Mouse (Mus musculus): ENCODE results near the gene Arhgef26.
A peak's percentile ranks its signal among the peaks of the same experiment; 100 is the strongest.

Arhgef26 gene

DNA sequence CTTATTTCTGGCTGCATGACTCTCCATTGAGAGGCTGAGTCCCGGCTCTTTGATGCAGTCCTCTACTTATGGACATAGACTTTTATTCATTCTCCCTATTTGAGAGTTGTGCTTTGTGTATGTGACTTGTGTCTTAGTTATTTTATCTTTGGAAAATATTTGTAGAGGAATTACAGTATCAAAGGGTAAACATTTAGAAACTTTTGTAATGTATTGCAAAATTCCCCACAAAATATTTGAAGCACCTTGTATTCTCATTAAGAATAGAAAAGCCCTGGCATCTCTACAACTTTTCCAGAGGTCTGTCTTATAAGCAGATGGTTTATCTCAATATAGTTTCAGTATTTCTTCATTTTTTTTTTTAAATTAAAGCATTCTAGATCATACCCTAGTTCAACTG lies 44.7 kb downstream of the Arhgef26 start:
- DNase-seq (ENCODE audit: low spot score in 2 of 2) = no peak

DNA sequence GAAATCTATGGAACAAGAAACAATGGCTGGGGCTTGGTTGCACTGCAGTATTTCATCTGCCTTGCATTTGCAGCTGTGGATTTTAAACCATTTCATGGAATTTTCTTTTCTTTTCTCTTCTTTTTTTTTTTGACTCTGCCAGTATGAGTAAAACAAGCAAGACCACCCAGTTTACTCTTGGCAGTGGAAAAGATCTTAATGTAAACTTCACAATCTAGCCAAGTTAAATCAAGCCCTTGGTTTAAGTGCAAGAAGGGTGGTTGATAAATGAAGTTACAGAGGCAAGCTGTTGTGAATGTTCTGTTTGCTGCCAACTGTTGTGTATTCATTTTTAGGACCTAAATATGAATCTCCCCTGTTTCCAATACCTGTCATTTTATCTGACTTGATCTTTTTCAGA lies 54.5 kb downstream of the Arhgef26 start:
- DNase-seq (ENCODE audit: low spot score in 2 of 2) = no peak

DNA sequence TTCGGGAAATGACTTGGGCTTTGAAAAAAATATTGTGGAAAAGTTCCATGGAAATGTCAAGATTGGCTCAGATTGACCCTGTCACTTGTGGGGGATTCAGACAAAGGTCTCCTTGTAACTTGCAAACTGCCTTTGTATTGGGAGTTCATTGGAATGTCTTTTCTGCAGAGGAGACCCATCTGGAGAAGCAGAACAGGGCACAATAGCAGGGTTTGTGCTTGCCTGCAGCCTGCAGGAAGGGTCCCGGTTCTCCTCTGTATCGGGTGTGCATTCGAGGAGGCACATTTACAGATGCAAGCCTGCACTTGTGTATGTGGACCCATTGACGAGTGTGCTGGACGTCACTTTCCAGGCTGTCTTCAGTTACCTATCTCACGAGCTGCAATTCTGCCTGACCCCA lies 56.1 kb downstream of the Arhgef26 start:
- no peak for DNase-seq (ENCODE audit: low spot score in 2 of 2)

DNA sequence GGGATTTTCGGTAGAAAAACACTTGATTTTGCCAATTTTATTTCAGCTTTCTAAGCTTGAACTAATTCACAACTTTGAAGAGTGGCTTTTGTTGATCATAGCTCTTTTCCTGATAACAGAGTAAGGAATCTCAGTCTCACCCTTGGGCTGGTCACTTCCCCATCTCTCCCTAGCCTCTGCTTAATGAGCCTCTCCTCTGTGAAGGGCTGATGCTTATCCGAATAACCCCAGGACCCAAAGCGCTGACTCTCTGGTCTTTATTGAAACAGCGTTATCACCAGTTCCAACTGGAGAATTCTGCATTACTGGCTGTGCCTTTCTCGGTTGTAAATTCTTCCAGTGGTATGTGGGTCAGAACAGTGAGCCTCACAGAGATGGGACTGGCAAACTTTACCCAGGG lies 57.2 kb downstream of the Arhgef26 start:
- no peak for DNase-seq (ENCODE audit: low spot score in 2 of 2)

DNA sequence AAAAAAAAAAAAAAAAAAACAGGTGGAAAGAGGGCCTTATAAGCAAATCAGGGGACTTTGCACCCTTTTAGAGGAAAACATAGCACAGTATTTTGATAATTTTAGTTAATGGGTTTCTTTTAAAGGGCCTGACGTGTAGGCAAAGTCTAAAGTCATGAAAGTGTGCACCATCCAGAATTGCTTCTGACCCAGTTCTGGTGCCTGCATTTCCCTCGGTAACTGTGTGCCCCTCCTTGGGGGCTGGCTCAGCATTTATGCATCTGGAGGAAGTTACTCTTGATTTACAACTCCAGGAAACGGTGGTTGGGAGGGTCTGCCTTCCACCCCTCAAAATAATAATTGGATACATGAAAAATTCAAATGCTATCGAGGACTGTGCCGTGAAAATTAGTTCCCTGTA lies 58.0 kb downstream of the Arhgef26 start:
- no peak for DNase-seq (ENCODE audit: low spot score in 2 of 2)

DNA sequence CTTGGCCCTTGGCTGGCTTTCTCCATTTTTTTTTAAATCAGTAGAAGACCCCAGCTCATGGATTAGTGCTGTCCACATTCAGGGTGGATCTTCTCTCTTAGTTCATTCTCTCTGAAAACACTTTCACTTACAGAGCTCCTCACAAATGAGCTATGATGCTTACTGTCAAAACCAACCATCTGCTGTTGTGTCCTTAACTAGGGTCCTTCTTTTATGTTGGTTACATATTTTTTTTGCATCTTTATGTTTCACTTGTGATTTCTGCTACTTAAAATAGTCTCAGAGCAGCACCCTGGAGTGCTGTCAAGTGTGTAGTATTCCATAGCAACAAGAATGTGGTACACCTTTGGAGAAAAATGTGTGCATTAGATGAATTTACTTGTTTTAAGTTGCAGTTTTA lies 60.0 kb downstream of the Arhgef26 start:
- no peak for DNase-seq (ENCODE audit: low spot score in 2 of 2)

DNA sequence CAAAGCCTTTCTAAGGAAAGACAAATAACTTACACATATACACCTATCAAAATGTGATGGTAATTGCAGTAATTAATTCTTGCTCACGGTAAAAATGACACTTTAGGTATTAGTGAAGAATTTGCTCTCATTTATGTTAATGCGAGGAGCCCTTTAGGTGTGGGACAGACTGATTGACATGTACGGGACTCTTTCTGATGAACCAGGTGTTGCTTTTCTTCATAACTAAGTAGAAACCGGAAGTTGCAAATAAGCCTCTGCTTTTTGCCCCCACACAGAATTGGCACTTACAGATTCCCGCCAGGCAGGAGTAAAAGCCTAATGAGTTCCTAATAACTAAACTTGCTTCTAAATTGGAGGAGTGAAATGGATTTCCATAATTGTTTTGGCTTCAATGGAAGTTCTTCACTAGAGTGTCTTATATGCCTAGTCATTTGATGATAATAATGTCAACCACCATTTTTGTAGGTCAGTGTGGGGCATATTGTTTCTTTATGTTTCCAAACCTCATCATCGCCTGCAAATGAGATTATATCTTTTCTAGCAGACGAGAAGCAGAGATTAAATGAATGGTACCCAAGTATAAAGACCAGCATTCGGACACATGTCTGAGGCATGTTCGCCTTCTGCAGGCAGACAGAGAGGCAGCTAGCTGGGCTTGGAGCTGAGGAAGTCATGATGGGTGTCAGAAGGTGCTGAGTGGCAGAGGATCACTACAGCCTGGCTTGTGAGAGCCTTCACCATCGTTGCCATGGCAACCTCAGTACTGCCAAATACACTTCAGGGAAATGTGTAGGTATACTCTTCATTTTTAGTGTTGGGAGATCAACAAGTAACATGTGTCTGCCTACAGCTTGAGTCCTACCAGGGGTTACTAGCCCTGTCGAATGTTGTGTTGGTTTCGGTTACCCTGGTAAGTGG lies 61.9 kb downstream of the Arhgef26 start:
- DNase-seq (ENCODE audit: low spot score in 2 of 2) = no peak

DNA sequence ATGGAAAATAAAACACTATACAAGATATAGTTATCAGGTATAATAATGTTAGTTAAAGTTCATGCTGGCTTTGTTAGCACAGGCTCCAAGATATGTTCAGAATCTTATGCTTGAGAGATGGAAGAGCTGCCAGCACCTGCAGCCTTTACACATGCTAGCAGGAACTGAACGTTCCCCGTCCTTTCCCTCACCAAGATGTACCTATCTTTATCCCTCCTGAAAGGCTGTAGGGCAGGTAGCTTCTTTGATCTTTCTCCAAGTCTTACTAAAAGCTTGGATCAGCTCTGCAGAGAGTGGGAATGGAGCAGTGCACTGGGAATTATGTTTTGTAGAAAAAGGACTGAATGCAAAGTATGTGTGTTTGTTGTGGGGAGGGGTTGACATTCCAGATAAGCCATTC lies 64.3 kb downstream of the Arhgef26 start:
- no peak for DNase-seq (ENCODE audit: low spot score in 2 of 2)

DNA sequence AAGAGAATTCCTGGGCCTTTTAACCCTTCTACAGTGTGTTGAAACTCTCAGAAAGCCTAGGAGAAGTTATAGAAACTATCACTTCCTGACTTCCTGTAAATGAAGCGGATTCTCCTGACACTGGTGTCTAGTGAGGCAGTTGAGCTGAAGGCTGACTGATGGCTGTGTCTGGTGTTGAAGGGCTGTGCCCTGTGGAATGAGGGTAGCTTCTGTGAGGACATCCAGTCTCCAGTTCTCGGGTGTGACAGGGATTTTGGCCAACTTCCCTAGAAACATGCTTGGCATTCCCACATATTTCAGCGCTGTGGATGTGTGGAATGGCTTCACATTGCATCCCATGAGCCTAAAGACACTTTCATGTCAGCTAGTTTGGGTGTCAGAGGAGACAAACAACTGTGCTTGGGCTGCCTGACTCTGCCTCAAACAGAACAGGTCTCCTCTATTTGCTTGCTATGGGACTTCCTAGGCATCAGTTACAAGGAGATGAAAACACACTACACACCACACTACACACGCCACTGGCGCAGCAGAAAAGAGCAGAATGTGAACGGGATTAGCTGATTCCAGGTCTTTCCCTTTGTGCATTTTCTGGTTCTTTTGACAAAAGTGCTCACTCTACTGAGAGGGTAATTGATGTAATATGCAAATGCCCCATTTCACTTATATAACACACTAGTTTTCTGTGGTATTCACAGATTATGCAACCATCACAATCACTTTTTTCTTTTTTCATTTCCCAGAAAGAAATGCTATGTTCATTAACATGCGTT lies 66.5 kb downstream of the Arhgef26 start:
- no peak for DNase-seq (ENCODE audit: low spot score in 2 of 2)

DNA sequence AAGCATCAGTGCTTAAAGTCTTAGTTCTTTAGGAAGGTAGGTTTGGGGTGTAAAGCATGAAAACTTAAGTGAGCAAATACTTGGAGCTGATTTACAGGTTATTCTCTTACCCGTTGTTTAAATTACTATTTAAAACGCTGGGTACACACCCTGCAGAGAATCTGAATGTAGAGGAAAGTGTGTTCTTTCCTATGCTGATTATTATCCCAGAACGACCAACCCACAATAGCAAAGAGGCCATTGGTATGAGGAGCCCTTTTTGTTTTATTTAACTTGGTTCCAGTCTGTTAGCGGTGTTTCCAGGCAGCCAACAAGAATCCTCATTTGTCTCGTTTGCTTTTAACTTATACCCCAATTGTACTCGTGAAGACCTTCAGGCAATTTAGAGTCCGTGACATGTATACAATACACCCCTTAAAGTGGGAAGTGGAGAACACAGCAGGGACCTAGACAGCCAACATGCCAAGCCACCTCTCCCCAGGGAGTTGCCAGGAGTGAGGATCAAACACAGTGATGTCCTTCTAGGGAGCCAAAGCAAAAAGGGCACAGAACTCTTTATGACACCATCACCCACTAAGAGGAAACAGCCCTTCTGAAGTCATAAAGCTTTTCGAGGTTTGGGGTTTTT lies 71.5 kb downstream of the Arhgef26 start:
- DNase-seq (ENCODE audit: low spot score in 2 of 2) = no peak

DNA sequence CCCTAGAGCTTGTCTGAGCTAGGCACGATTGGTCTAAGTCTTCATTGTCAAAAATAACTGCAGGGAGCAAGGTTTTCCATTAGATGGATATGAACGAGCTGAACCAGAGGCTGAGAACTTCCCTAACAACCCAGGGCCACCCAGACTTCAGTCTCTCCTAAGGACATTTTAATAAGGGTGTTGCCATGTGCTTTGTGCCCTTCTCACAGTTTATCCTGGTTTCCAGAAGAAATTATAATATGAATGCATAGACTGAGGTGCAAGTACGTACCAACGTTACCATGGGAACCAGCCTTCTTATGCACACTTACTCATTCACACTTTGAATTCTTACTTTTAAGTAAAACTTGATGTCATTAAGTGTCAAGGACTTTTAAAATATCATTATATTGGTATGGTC lies 72.3 kb downstream of the Arhgef26 start:
- no peak for DNase-seq (ENCODE audit: low spot score in 2 of 2)

DNA sequence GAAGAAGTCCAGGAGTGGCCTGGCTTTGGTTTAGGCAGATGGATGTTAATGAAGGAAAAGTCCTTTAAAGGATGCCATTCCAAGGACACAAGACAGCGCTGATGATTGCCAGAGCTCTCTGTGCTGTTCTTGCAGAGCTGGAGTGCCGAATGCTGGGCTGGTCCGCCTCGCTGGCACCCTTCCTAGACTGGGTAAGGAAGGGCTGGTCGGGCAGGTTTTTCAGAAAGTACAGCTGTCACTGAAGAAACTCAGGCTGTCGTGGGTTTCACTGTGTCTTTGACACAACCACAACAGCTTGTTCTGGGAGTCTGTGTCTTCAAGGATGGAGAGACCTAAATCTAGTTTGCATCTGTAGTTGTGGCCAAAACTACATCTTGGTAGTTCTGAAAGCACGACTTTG lies 74.6 kb downstream of the Arhgef26 start:
- peak; percentile 52 to 53 for DNase-seq (ENCODE audit: low spot score in 2 of 2)

DNA sequence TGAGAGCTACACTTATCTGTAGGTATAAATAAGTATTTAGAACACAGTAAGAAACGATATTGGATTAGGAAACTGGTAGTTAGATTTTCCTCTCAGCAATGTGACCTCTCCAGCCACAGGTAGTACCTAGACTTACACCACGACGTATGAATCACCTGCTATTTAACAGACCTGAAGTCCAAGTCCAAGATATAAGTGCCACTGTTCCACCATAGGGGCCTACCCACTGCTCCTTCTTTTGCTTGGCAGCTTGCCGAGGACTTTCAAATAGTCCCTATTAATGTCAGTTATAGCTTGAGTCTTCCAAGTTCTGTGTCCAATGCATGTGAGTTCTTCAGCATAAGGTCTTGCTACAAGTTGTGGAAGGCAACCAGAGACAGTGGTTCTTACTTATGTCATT lies 76.8 kb downstream of the Arhgef26 start:
- DNase-seq (ENCODE audit: low spot score in 2 of 2) = no peak

DNA sequence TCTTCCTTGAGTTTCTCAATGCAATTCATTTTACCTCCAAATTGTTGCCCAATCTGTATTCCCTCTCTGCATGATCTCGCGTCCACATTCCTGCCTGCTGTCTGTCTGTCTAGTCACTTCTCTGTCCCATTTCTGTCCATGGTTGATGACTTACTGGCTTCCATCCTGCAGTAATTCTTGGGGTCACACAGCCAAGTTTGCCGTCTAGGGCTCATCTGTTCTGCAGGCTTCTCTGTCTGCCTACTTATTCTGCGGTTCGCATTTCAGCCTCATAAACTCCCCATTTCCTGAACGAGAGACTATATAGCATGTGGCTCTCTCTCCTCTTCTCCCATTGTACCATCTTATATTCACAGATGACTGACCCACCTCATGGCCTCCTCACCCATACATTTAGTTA lies 79.3 kb downstream of the Arhgef26 start:
- no peak for DNase-seq (ENCODE audit: low spot score in 2 of 2)

DNA sequence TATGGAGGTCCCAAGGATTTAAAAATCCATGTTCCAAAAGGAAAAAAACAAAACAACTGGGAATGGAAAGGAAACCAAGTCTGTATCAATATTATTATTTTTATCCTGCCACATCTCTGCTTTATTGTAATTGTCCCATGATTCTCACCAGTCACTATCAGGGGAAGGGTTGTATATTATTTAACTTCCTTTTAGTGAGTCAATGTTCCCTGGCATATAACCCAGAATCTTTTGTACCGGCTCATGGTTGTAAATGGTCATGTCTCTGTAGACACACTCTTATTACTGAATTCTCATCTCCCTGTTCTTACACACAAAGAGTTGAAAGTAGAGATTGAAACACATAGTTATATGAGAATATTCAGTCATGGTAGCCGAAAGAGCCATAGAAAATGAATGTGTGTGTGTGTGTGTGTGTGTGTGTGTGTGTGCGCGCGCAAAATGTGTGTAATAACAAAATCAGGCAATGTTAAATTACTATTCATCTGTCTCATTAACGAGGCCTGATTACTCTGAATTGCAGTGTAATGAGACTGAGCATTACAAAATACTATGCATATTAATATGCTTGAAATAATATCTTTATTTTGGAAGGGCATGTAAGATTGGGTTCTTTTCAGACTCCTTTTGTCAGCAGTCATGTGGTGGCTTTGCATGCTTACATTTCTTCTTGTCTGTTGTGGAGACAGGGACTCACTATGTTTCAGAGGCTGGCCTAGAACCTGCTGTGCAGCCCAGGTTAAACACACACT lies 80.4 kb downstream of the Arhgef26 start:
- no peak for DNase-seq (ENCODE audit: low spot score in 2 of 2)

DNA sequence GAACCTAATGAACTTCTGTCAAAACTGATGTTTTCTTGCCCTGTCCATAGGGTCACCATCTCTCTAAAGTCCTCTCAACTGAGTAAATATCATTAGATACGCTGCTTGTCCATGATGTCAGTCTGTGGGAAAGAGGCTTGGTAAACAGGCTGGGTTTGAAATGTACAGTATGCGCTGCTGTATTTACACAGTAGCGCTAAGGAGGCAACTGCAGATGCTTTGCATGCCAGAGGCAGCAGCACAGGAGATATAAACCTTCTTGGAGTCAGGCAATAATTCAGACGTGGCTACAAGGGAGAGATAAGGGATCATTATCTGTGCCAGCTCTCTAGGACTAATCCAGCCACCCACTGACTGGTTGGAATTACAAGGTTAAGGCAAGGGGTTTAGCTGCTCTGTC lies 95.5 kb downstream of the Arhgef26 start:
- DNase-seq (ENCODE audit: low spot score in 2 of 2) = no peak

DNA sequence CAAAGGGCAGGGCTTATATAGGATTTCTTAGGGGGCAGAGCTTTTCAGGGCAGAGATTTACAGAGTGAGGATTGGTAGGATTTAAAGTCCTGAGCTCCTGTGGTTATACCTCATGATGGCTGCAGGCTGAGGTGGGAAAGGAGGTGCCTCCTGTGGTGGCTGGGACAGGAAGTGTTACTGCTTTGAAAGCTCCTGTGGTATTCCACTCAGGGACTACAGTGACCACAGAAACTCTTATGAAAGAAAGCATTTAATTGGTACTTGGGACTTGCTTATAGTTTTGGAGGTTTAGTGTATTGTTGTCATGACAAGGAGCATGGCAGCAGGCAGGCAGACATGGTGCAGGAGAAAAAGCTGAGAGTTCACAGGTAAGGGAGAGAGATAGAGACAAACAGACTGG lies 97.8 kb downstream of the Arhgef26 start:
- no peak for DNase-seq (ENCODE audit: low spot score in 2 of 2)

DNA sequence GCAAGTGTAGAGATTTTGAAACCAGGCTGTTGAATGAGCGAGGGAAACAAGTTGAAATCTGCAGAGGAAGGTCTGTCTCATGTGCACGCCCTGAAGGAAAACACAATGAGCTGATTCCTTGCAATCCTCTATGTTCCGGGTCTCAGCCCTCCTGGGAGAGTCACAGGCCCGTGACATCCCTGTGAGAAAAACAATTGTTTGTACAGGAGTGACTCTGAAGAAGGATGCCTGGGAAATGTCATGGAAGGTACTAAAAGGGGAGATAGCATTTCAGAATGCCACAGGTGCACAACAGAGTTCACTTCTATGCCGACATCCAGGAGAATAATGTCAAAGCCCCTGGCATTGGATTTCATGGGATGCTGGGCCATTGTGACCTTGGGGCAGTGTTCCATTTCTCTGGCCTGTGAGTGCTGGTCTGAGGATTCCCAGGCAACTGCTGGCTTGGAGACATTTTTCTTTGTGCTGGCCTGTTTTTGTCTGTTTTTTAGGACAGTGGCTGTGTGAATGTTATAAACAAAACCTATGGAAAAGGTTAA lies 102.4 kb downstream of the Arhgef26 start:
- no peak for DNase-seq (ENCODE audit: low spot score in 2 of 2)

DNA sequence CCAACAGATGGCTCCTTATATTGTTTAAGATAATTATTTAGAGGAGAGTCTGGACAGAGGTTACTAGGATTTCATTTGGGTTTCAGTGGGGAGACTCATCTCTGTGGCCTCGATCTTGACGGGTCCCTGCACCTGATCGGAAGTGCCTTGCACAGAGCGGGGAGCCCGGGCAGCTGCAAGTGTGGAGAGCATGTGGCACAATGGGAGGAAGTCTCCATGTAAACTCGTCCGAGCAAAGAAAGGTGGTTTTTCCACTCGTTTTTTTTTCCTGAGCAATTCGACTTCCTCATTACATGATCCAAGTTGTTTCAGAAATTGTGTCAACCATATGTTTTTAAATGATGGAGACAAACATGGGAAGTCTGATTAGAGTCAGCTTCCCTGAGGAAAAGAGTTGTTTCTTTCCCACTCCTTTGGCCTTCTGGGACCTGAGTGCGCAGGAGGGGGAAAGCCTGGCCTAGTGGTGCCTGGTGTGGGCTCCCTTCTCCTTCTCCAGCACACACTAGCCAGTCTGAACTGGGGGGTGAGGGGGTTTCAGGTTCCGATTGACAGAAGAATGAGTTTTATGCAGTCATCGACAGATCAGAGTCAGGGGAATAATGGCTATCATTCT lies 105.5 kb downstream of the Arhgef26 start:
- no peak for DNase-seq (ENCODE audit: low spot score in 2 of 2)

DNA sequence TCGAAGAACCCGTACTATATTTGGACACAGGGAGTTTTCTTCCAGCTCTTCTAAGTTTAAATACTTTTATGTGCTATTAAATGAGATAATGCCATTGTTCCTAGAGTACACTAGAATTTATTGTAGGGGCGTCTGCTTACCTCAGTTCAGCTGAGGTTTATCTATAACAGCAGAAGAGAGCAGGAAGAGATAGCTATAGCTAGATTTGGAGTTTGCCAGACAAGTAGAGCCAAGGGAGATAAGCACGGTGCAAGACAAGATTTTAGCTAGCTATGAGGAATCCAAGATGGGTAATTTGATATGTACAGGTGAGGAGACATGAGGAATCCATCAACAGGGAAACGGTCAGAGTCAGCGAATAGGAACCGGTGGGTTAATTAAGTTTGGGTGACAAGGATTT lies 108.1 kb downstream of the Arhgef26 start:
- DNase-seq (ENCODE audit: low spot score in 2 of 2) = no peak

DNA sequence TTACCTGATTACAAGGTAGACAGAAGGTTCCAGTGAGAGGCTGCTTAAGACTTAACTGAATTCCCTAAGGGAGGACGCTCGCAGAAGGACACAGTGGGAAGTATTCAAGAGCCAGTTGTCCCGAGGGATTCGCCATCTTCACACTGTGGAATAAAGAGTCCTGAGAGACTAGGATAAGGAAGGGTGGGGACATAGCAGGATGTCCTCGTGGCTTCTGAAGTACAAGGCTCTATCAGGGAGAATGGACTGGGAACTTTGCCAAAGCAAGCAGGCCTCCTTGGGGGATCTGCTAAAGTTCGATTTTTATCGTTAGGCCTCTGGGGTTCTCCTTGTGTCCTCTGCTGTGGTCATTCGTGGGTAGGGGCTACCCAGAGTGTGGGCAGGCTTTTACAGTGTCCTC lies 109.0 kb downstream of the Arhgef26 start:
- DNase-seq (ENCODE audit: low spot score in 2 of 2) = no peak
